In the genomic region with DNA sequence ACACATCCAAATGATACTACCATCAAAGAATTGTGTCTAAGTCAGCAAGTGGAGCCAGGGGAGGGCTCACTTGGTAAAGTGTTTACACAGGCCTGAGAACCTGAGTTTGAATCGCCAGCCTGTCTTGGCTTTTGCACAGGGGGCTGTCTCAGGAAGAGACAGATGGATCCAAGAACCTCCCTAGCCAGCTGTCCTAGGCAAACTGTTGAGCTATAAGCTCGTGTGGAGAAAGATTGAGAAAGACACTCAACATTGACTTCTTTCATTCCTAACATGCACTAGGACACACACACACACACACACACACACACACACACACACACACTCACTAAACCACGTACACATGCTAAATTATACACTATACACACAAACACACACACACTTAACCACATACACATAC, we compare ENCODE assay signal across 29 mouse cellular contexts.
"Had no signal": no experiment of that assay in that cellular context is flagged by ENCODE, and none has a peak within 500 bp of the region (broad histone marks: within the 10 kb centered on the region; RNA-seq: fewer than 3 reads in every experiment).

No protein-coding gene starts in this region.

- H3K4me3 ChIP-seq: heart, embryonic 10.5 days; heart, embryonic 12.5 days; heart, embryonic 13.5 days; heart, embryonic 15.5 days; hindbrain, embryonic 10.5 days; hindbrain, embryonic 12.5 days; hindbrain, embryonic 13.5 days; hindbrain, embryonic 15.5 days; intestine, embryonic 15.5 days; kidney, embryonic 15.5 days; layer of hippocampus, adult 2 months had no signal

- H3K4me2 ChIP-seq: heart, embryonic 11.5 days; heart, embryonic 12.5 days; heart, embryonic 13.5 days; heart, embryonic 15.5 days; hindbrain, embryonic 12.5 days; hindbrain, embryonic 13.5 days; hindbrain, embryonic 14.5 days; hindbrain, embryonic 15.5 days; intestine, embryonic 15.5 days; kidney, embryonic 15.5 days had no signal

- H3K9me3 ChIP-seq: heart, embryonic 10.5 days; heart, embryonic 12.5 days; heart, embryonic 13.5 days; heart, embryonic 15.5 days; hindbrain, embryonic 10.5 days; hindbrain, embryonic 12.5 days; hindbrain, embryonic 13.5 days; hindbrain, embryonic 15.5 days; intestine, embryonic 15.5 days; kidney, embryonic 15.5 days had no signal

- H3K36me3 ChIP-seq: heart, embryonic 10.5 days; heart, embryonic 12.5 days; heart, embryonic 13.5 days; heart, embryonic 15.5 days; hindbrain, embryonic 10.5 days; hindbrain, embryonic 12.5 days; hindbrain, embryonic 13.5 days; hindbrain, embryonic 15.5 days; intestine, embryonic 15.5 days; kidney, embryonic 15.5 days had no signal

- H3K27ac ChIP-seq: heart, embryonic 10.5 days; heart, embryonic 13.5 days; hindbrain, embryonic 10.5 days; hindbrain, embryonic 12.5 days; hindbrain, embryonic 13.5 days; hindbrain, embryonic 14.5 days; hindbrain, embryonic 15.5 days; hindbrain, postnatal 0 days; intestine, embryonic 15.5 days; kidney, embryonic 15.5 days; kidney, postnatal 0 days; layer of hippocampus, adult 2 months had no signal

- H3K9ac ChIP-seq: heart, embryonic 12.5 days; heart, embryonic 13.5 days; heart, embryonic 15.5 days; hindbrain, embryonic 12.5 days; hindbrain, embryonic 13.5 days; hindbrain, embryonic 14.5 days; hindbrain, embryonic 15.5 days; intestine, embryonic 15.5 days; kidney, embryonic 15.5 days had no signal

- ATAC-seq: hindbrain, embryonic 16.5 days; hindbrain, postnatal 0 days; inflammation-experienced regulatory T-cells, adult 6 months; intestine, embryonic 15.5 days; intestine, embryonic 16.5 days; intestine, postnatal 0 days had no signal

- DNase-seq: heart, postnatal 14 days; heart, postnatal 36 days; heart, postnatal 4 days; kidney, adult 11 months; kidney, adult 18-20 months; kidney, adult 8-10 months; kidney, adult 9 months; kidney, postnatal 36 days; layer of hippocampus, adult 9-11 months; layer of hippocampus, postnatal 36 days had no signal

- H3K4me1 ChIP-seq: hindbrain, embryonic 10.5 days; hindbrain, embryonic 12.5 days; hindbrain, embryonic 13.5 days; hindbrain, embryonic 15.5 days; intestine, embryonic 15.5 days had no signal

- H3K27me3 ChIP-seq: heart, embryonic 15.5 days; hindbrain, embryonic 12.5 days; hindbrain, embryonic 13.5 days; hindbrain, embryonic 15.5 days; intestine, embryonic 15.5 days; kidney, embryonic 15.5 days had no signal
